9 mouse cellular contexts compared by ENCODE assay signal in genomic region chr4:41708192-41708745, GRCm38 (mm10). TPM values are rescaled to one million over a fixed set of nuclear protein-coding genes. Genes with fewer than 3 reads are reported as not detected.
A peak's percentile ranks its signal among the peaks of the same experiment; 100 is the strongest.
DNase-seq lines count a peak whose midpoint lies in the region; ATAC-seq and TF ChIP-seq lines count a peak whose summit lies in the region.
"Had no signal": no experiment of that assay in that cellular context is flagged by ENCODE, and none has a peak within 500 bp of the region (broad histone marks: within the 10 kb centered on the region; RNA-seq: fewer than 3 reads in every experiment).

No protein-coding gene starts in this region.

- H3K4me1 ChIP-seq in liver, embryonic 14.5 days (replicated peaks; ENCODE audit: control insufficient read depth in 2 of 2, insufficient read depth in 2 of 2, low read length in 1 of 2): peaks cover 5% of the 10 kb centered on the region in 2 experiments
- peaks cover 10% of the 10 kb centered on the region for H3K4me1 ChIP-seq in liver, embryonic 11.5 days (replicated peaks; ENCODE audit: control insufficient read depth, insufficient read depth, low read length)
- peaks cover 24% of the 10 kb centered on the region for H3K4me1 ChIP-seq in lung, embryonic 16.5 days (replicated peaks; ENCODE audit: control insufficient read depth, insufficient read depth, low read length)

- H3K4me3 ChIP-seq in liver, embryonic 14.5 days (ENCODE audit: insufficient read depth in 1 of 2, low read depth in 2 of 2, low read length in 2 of 2): no peak overlapping the region
- H3K4me3 ChIP-seq in liver, embryonic 11.5 days (ENCODE audit: low read depth, low read length): no peak overlapping the region
- H3K4me3 ChIP-seq in lung, embryonic 16.5 days (ENCODE audit: low read length): no peak overlapping the region
- H3K4me3 ChIP-seq: heart, embryonic 15.5 days had no signal

- no peaks in the 10 kb centered on the region for H3K27me3 ChIP-seq in liver, embryonic 14.5 days (ENCODE audit: control insufficient read depth, insufficient read depth, low read length)
- H3K27me3 ChIP-seq in liver, embryonic 11.5 days (replicated peaks; ENCODE audit: control insufficient read depth, insufficient read depth, low read length): peaks cover 18% of the 10 kb centered on the region
- H3K27me3 ChIP-seq in lung, embryonic 16.5 days (ENCODE audit: control insufficient read depth, insufficient read depth, low read depth, low read length): peaks cover 3% of the 10 kb centered on the region; the same call in 1 of the 2 replicates

- no peaks in the 10 kb centered on the region for H3K36me3 ChIP-seq in liver, embryonic 14.5 days (replicated peaks; ENCODE audit: control insufficient read depth, insufficient read depth, low read depth)
- H3K36me3 ChIP-seq in liver, embryonic 11.5 days (ENCODE audit: control insufficient read depth, insufficient read depth, low read length): no peaks in the 10 kb centered on the region
- peaks cover 7% of the 10 kb centered on the region; the same call in 1 of the 2 replicates for H3K36me3 ChIP-seq in lung, embryonic 16.5 days (ENCODE audit: control insufficient read depth, insufficient read depth, low read length)

- ATAC-seq in liver, embryonic 14.5 days (ENCODE audit: insufficient read depth): no peak
- ATAC-seq in liver, embryonic 11.5 days (replicated peaks; ENCODE audit: low FRiP score): no peak
- peak; percentile 29; the same call in 1 of the 2 replicates for ATAC-seq in lung, embryonic 16.5 days (ENCODE audit: low read depth)

- H3K4me2 ChIP-seq in liver, embryonic 14.5 days (ENCODE audit: low read depth): no peak overlapping the region
- no peak overlapping the region for H3K4me2 ChIP-seq in liver, embryonic 11.5 days
- peak overlapping the region; percentile 33; the same call in 1 of the 2 replicates for H3K4me2 ChIP-seq in lung, embryonic 16.5 days (ENCODE audit: low read depth, low read length)
- H3K4me2 ChIP-seq: heart, embryonic 15.5 days had no signal

- WGBS in liver, embryonic 14.5 days (ENCODE audit: insufficient replicate concordance): 40% methylated on average over 8 of the region's 8 CpGs
- 40% methylated on average over 8 of the region's 8 CpGs for WGBS in liver, embryonic 11.5 days
- WGBS in lung, embryonic 16.5 days: 18% methylated on average over 8 of the region's 8 CpGs

- TF ChIP-seq CTCF in liver, embryonic 14.5 days (IDR thresholded peaks at IDR 0.05; ENCODE audit: low read depth): peak; percentile 44; the same call in 1 of the 2 replicates

- DNase-seq in cerebellum, postnatal 10 days: peak; percentile 70 to 89
- no peak for DNase-seq in cerebellum, adult 9-11 months
- no peak for DNase-seq in liver, embryonic 14.5 days (ENCODE audit: low read depth in 3 of 3, low spot score in 3 of 3)
- no peak for DNase-seq in liver, embryonic 11.5 days (ENCODE audit: low spot score)
- peak; percentile 60 for DNase-seq in embryo, embryonic 11.5 days (ENCODE audit: low read depth, low spot score)
- DNase-seq in urinary bladder, adult 2 months (ENCODE audit: low spot score): no peak
- DNase-seq in urinary bladder, adult 18-20 months (ENCODE audit: low spot score in 2 of 2): no peak

- H3K9ac ChIP-seq in liver, embryonic 14.5 days (replicated peaks): no peak overlapping the region
- no peak overlapping the region for H3K9ac ChIP-seq in liver, embryonic 11.5 days (ENCODE audit: low read depth, low read length)
- H3K9ac ChIP-seq in lung, embryonic 16.5 days (ENCODE audit: low read length): 0 out of 2 replicates have a peak overlapping the region, but pooled peaks have one; percentile 6
- H3K9ac ChIP-seq: heart, embryonic 15.5 days had no signal

- no peak overlapping the region for H3K27ac ChIP-seq in liver, embryonic 14.5 days
- H3K27ac ChIP-seq in liver, embryonic 11.5 days (ENCODE audit: low read depth, low read length): no peak overlapping the region
- H3K27ac ChIP-seq in lung, embryonic 16.5 days (ENCODE audit: low read length): no peak overlapping the region
- H3K27ac ChIP-seq: heart, embryonic 15.5 days had no signal

- no peaks in the 10 kb centered on the region for H3K9me3 ChIP-seq in liver, embryonic 14.5 days (ENCODE audit: control insufficient read depth, low read length)
- H3K9me3 ChIP-seq in liver, embryonic 11.5 days (ENCODE audit: control insufficient read depth, low read length): no peaks in the 10 kb centered on the region
- H3K9me3 ChIP-seq in lung, embryonic 16.5 days (ENCODE audit: control insufficient read depth, low read length): no peaks in the 10 kb centered on the region
- H3K9me3 ChIP-seq: heart, embryonic 15.5 days had no signal

- TF ChIP-seq EP300 in liver, embryonic 14.5 days (IDR thresholded peaks at IDR 0.05; ENCODE audit: low read depth): no peak

RNA-seq across cellular contexts. Expression of gene Rpp25l, which starts 5.1 kb away (rescaled TPM):
- 24.0 and 25.0 TPM in 2 replicates for polyA plus RNA-seq in liver, embryonic 14.5 days (2012; rRNA removed)
- polyA plus RNA-seq in liver, embryonic 14.5 days (2014; fragmentation: Nextera tagmentation; extraction: Ambion mirVana): 31.4 and 38.2 TPM in 2 replicates
- 67.8 and 71.2 TPM in 2 replicates for polyA plus RNA-seq in liver, embryonic 11.5 days (2014; fragmentation: Nextera tagmentation; extraction: Ambion mirVana)
- 80.5 and 85.0 TPM in 2 replicates for polyA plus RNA-seq in lung, embryonic 16.5 days (2015; fragmentation: Nextera tagmentation; extraction: Ambion mirVana)
- polyA plus RNA-seq in urinary bladder, adult 2 months (2012; rRNA removed): 32.6 and 40.5 TPM in 2 replicates

RNA-seq across cellular contexts. Expression of gene Il11ra1, which starts 8.5 kb away (rescaled TPM):
- polyA plus RNA-seq in liver, embryonic 14.5 days (2012; rRNA removed): 11.2 and 13.9 TPM in 2 replicates
- 23.8 and 27.1 TPM in 2 replicates for polyA plus RNA-seq in liver, embryonic 14.5 days (2014; fragmentation: Nextera tagmentation; extraction: Ambion mirVana)
- polyA plus RNA-seq in liver, embryonic 11.5 days (2014; fragmentation: Nextera tagmentation; extraction: Ambion mirVana): 66.8 and 72.9 TPM in 2 replicates
- polyA plus RNA-seq in lung, embryonic 16.5 days (2015; fragmentation: Nextera tagmentation; extraction: Ambion mirVana): 111 and 120 TPM in 2 replicates
- 77.4 and 78.3 TPM in 2 replicates for polyA plus RNA-seq in urinary bladder, adult 2 months (2012; rRNA removed)

RNA-seq across cellular contexts. Expression of gene Cntfr, which starts 11.4 kb away (rescaled TPM):
- 0.75 and 0.88 TPM in 2 replicates for polyA plus RNA-seq in liver, embryonic 14.5 days (2012; rRNA removed)
- 0.17 and 0.32 TPM in 2 replicates for polyA plus RNA-seq in liver, embryonic 14.5 days (2014; fragmentation: Nextera tagmentation; extraction: Ambion mirVana)
- 5.2 and 6.0 TPM in 2 replicates for polyA plus RNA-seq in liver, embryonic 11.5 days (2014; fragmentation: Nextera tagmentation; extraction: Ambion mirVana)
- polyA plus RNA-seq in lung, embryonic 16.5 days (2015; fragmentation: Nextera tagmentation; extraction: Ambion mirVana): 6.9 and 8.4 TPM in 2 replicates
- 28.6 and 49.0 TPM in 2 replicates for polyA plus RNA-seq in urinary bladder, adult 2 months (2012; rRNA removed)

RNA-seq across cellular contexts. Expression of gene Dctn3, which starts 14.7 kb away (rescaled TPM):
- 28.7 and 39.8 TPM in 2 replicates for polyA plus RNA-seq in liver, embryonic 14.5 days (2012; rRNA removed)
- polyA plus RNA-seq in liver, embryonic 14.5 days (2014; fragmentation: Nextera tagmentation; extraction: Ambion mirVana): 63.9 and 68.6 TPM in 2 replicates
- 107 and 118 TPM in 2 replicates for polyA plus RNA-seq in liver, embryonic 11.5 days (2014; fragmentation: Nextera tagmentation; extraction: Ambion mirVana)
- polyA plus RNA-seq in lung, embryonic 16.5 days (2015; fragmentation: Nextera tagmentation; extraction: Ambion mirVana): 137 and 156 TPM in 2 replicates
- polyA plus RNA-seq in urinary bladder, adult 2 months (2012; rRNA removed): 68.8 and 98.7 TPM in 2 replicates

RNA-seq across cellular contexts. Expression of gene Arid3c, which starts 22.7 kb away (rescaled TPM):
- not detected in 2 replicates for polyA plus RNA-seq in liver, embryonic 14.5 days (2012; rRNA removed)
- polyA plus RNA-seq in liver, embryonic 14.5 days (2014; fragmentation: Nextera tagmentation; extraction: Ambion mirVana): not detected in 2 replicates
- polyA plus RNA-seq in liver, embryonic 11.5 days (2014; fragmentation: Nextera tagmentation; extraction: Ambion mirVana): not detected in 2 replicates
- not detected in 2 replicates for polyA plus RNA-seq in lung, embryonic 16.5 days (2015; fragmentation: Nextera tagmentation; extraction: Ambion mirVana)
- polyA plus RNA-seq in urinary bladder, adult 2 months (2012; rRNA removed): 1.3 and 1.9 TPM in 2 replicates
- polyA plus RNA-seq: heart, embryonic 15.5 days had no signal

Comparison
In these comparisons a context has a peak if more than half of its experiments do, and no peak if none do; other contexts are left out.
1. DNase-seq: peak in cerebellum, postnatal 10 days (2 of 2) and embryo, embryonic 11.5 days (single experiment); none in cerebellum, adult 9-11 months (single experiment), liver, embryonic 14.5 days (0 of 3), liver, embryonic 11.5 days (single experiment), urinary bladder, adult 2 months (single experiment) and urinary bladder, adult 18-20 months (0 of 2).